Mouse (Mus musculus) layer of hippocampus, adult 2 months (tissue): ENCODE measurements around the gene Stk10. TPM values are rescaled to one million over a fixed set of nuclear protein-coding genes. Genes with fewer than 3 reads are reported as not detected.
"Not testable (repeated sequence)": the region's sequence is repeated elsewhere in the genome, so short reads cannot be mapped to it uniquely, and the experiment has no call there.

ENCODE experiments used
- DNase-seq, 2 experiments: peaks; one replicate each; pipeline ENCODE4 v3.0.0; 2022; ENCODE audit warnings: low spot score in 2 of 2
- H3K27ac ChIP-seq: fragments of 200-600 bp; 2 replicates; pipeline ENCODE4 v1.8.1; 2022
- H3K4me3 ChIP-seq: fragments of 200-600 bp; 2 replicates; pipeline ENCODE4 v1.8.1; 2022; ENCODE audit warnings: mild to moderate bottlenecking
- CTCF ChIP-seq: fragments of 200-600 bp; conservative IDR thresholded peaks from 2 replicates; pipeline ENCODE4 v1.8.1; 2022; ENCODE audit warnings: antibody characterized with exemption, mild to moderate bottlenecking, moderate library complexity
- total RNA-seq, 2 experiments: library from RNA; stranded (reverse); gene quantifications; 2 replicates each; pipeline ENCODE4 v1.2.3; 2021

Gene Stk10
- total RNA-seq, 2 experiments from 2014 or later, result 7.3 to 9.0 TPM

DNA sequence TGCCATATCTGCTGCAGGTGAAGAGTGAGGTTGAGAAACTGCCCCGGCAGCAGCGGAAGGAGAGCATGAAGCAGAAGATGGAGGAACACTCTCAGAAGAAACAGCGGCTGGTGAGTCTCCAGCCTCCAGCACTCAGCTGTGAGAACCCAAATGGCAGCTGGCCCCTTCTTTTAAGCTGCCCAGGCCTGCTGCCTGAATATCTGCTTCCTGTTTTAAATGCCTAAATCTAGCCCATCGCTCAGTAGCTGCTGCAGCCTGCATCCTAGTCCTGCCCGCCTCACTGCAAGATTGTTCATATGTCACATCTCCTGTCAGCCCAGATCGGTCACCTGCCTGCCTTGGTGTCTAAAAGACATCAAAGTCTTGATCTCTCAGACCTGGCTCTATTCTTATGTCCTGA lies 77.5 kb downstream of the Stk10 start:
- Histone ChIP-seq H3K27ac (no peak overlapping the region), H3K4me3 (no peak overlapping the region)
- no peak for DNase-seq
- TF ChIP-seq CTCF, result no peak

GRCm38 (mm10) chr11:32612304-32612703 lies 79.2 kb downstream of the Stk10 start:
- Histone ChIP-seq H3K4me3 (no peak overlapping the region), H3K27ac (no peak overlapping the region)
- no peak for DNase-seq
- TF ChIP-seq CTCF, result no peak

GRCm38 (mm10) chr11:32614463-32614862 lies 81.4 kb downstream of the Stk10 start:
- DNase-seq, result no peak
- no peak overlapping the region for H3K27ac ChIP-seq
- no peak overlapping the region for H3K4me3 ChIP-seq
- TF ChIP-seq CTCF, result no peak

DNA sequence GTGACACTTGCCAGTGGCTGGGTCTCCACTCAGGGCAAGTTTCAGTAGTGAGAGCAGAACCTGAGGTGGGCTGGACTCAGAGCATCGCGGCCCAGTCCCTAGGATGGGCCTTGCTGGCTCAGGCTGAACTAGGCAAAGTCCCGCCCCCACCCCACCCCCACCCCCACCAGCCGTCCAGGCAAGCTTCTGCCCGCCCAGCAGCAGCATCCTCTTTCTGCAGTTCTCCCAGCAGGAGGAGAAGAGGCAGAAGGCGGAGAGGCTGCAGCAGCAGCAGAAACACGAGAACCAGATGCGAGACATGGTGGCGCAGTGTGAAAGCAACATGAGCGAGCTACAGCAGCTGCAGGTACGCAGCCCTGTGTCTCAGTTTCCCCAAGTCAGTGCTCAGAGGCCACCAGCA lies 82.5 kb downstream of the Stk10 start:
- Histone ChIP-seq H3K4me3 (no peak overlapping the region), H3K27ac (no peak overlapping the region)
- no peak for DNase-seq
- no peak for TF ChIP-seq CTCF

DNA sequence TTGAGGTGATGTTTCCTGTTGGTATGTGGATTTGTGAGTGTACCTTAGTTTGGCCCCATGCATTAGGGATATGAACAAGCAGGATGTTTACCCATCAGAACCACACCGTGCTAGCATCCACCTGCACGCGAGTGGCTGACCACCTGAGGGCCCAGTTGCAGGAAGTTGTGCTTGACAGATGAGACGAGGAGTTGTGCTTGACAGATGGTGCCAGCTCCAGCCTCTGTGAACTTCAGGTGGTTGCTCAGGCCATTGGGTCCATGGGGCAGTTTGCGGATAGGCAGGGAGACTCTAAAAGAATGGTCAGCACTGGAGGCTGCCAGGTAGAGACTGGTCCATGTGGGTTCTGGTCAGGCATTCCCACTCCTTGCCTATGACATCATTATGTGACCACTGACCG lies 83.0 kb downstream of the Stk10 start:
- DNase-seq, result no peak
- H3K4me3 ChIP-seq, result no peak overlapping the region
- TF ChIP-seq CTCF, result peak; percentile 61
- no peak overlapping the region for H3K27ac ChIP-seq

GRCm38 (mm10) chr11:32618036-32618435 lies 84.9 kb downstream of the Stk10 start:
- Histone ChIP-seq H3K27ac (no peak overlapping the region), H3K4me3 (no peak overlapping the region)
- no peak for TF ChIP-seq CTCF
- no peak for DNase-seq

DNA sequence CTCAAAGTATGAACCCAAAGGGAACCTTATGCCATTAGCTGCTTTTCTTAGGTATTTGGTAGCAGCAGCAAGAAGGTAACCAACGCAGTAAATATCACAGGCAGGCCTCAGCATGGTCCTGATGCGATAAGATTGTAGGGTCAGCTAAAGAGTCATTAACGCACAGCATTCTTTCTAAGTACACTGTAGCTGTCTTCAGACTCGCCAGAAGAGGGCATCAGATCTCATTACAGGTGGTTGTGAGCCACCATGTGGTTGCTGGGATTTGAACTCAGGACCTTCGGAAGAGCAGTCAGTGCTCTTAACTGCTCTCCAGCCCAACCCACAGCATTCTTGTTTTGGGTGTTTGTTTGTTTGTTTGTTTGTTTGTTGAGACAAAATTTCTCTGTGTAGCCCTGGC lies 85.5 kb downstream of the Stk10 start:
- peak; percentile 52 for TF ChIP-seq CTCF
- H3K27ac ChIP-seq, H3K4me3 ChIP-seq, DNase-seq: not testable (repeated sequence)

- DNase-seq, result peak in 1 of 2 experiments; percentile 35
- peak overlapping the region; percentile 43 for H3K27ac ChIP-seq
Measured at GRCm38 (mm10) chr11:32619257-32619816, 86.2 kb downstream of the Stk10 start.

GRCm38 (mm10) chr11:32619866-32620456 lies 86.9 kb downstream of the Stk10 start:
- H3K27ac ChIP-seq, result peak overlapping the region; percentile 43; the same call in 1 of the 2 replicates
- 0 out of 2 replicates have a peak, but pooled peaks have one; percentile 6 for TF ChIP-seq CTCF
- no peak for DNase-seq
- no peak overlapping the region for H3K4me3 ChIP-seq

More at GRCm38 (mm10) chr11:32619257-32619816, 86.2 kb downstream of the Stk10 start:
- no peak overlapping the region for H3K4me3 ChIP-seq
- no peak for TF ChIP-seq CTCF

- H3K27ac ChIP-seq, result peak overlapping the region; percentile 92
- no peak overlapping the region for H3K4me3 ChIP-seq
- TF ChIP-seq CTCF, result no peak
- DNase-seq, result no peak
Measured at GRCm38 (mm10) chr11:32621831-32622478, 88.8 kb downstream of the Stk10 start.

DNA sequence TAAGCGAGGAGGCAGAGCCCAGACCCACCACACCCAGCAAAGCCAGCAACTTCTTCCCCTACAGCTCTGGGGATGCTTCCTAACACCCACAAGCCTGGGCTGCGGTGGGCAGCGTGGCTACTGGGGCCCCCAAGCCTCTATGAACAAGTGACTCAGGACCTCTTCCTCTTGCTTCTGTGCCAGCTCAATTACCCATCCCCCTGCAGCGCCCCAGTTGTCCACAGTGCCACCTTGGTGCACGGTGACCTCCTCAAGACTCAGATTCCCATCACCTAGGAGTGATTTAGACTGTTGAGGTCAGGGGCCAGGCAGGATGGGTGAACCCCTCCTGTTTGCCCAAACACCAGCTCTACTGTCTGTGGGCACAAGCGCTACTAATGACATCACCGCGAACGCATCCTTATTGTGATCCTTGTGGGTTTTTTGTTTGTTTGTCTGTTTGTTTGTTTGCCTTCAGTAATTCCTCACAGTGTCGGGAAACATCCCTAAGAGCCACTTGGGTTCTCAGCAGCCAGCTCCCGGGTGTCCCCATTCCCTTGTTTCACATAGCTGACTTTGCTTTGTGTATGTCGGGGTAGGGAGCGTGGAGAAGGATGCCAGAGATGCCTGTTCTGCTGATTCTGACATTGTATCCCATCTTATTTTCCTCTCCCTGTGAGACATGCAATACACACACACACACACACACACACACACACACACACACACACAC lies 89.5 kb downstream of the Stk10 start:
- H3K4me3 ChIP-seq, result no peak overlapping the region
- H3K27ac ChIP-seq, result peak overlapping the region; percentile 92
- DNase-seq, result no peak
- no peak for TF ChIP-seq CTCF

DNA sequence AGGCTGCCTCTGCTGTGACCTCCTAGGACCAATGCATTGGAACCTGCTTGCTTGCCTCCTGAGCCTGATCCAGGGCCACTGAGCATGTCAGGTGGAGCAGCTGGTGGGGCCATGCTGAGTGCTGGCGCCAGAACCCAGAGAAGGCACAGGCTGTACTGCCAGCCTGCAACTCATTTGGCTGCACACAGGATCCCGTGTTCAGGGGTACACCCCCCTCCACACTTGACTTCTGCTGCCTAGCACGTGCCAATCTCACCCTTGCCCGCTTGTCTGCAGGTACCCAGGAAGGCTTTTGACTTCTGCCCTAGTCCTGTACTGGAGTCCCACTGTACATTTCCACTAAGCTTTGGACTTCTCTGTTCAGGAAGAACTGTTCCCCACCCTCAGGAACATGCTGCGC lies 90.1 kb downstream of the Stk10 start:
- no peak for TF ChIP-seq CTCF
- Histone ChIP-seq H3K27ac (peak overlapping the region; percentile 92), H3K4me3 (no peak overlapping the region)
- peak; percentile 61 to 78 for DNase-seq

DNA sequence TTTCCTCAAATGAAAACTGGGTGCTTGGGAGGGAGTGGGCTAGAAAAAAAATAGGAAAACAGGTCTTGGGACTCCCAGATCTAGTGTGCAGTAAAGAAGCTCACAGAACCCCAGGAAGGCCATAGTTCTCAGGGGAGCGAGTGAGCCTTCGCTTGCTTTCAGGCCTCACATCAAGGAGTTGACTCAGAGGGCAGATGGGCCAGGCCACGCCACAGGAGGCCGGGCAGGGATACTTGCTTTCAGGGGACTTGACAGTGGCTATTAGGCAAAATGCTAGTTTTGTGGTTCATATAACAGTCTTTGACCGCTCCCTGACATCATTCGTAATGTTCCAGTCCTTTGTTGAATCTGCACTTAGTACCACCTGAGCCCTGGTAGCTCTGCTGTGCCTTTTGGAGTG lies 90.8 kb downstream of the Stk10 start:
- Histone ChIP-seq H3K27ac (peak overlapping the region; percentile 92), H3K4me3 (no peak overlapping the region)

More for the DNA sequence above, 90.8 kb downstream of the Stk10 start:
- TF ChIP-seq CTCF, result no peak
- no peak for DNase-seq
